Mouse (Mus musculus) midbrain, embryonic 14.5 days (tissue): ENCODE measurements around the gene Terf2ip. TPM values are rescaled to one million over a fixed set of nuclear protein-coding genes. Genes with fewer than 3 reads are reported as not detected.
A peak's percentile ranks its signal among the peaks of the same experiment; 100 is the strongest.

Experiments used
- ATAC-seq: fragments of 200-750 bp; cut with Nextera tagmentation; 2 replicates; pipeline ENCODE4 v1.8.0; 2017; ENCODE audit warnings: moderate number of reproducible peaks, moderate library complexity; ENCODE audit not compliant: low FRiP score, low TSS enrichment
- DNase-seq: peaks from one replicate; pipeline ENCODE4 v3.0.0-alpha.2; 2015
- H3K27ac ChIP-seq: fragments of 300-500 bp; sonication (generic); replicated peaks from 2 replicates; pipeline ENCODE4 v1.5.1; 2014; ENCODE audit warnings: mild to moderate bottlenecking, low read depth, low read length, moderate library complexity
- H3K27me3 ChIP-seq: fragments of 300-500 bp; sonication (generic); 2 replicates; pipeline ENCODE4 v1.6.1; 2014; ENCODE audit warnings: low read length, control low read depth, mixed read lengths; ENCODE audit not compliant: control insufficient read depth, insufficient read depth
- H3K36me3 ChIP-seq: fragments of 300-500 bp; sonication (generic); 2 replicates; pipeline ENCODE4 v1.6.1; 2014; ENCODE audit warnings: low read length, control low read depth; ENCODE audit not compliant: control insufficient read depth, insufficient read depth
- H3K4me1 ChIP-seq: fragments of 300-500 bp; sonication (generic); 2 replicates; pipeline ENCODE4 v1.6.1; 2014; ENCODE audit warnings: mild to moderate bottlenecking, antibody characterized with exemption, low read length, control low read depth; ENCODE audit not compliant: control insufficient read depth, insufficient read depth
- H3K4me2 ChIP-seq: fragments of 300-500 bp; sonication (generic); 2 replicates; pipeline ENCODE4 v1.6.1; 2014; ENCODE audit warnings: mild to moderate bottlenecking, low read length, moderate library complexity
- H3K4me3 ChIP-seq: fragments of 300-500 bp; sonication (generic); replicated peaks from 2 replicates; pipeline ENCODE4 v1.5.1; 2014; ENCODE audit warnings: low read depth, low read length
- H3K9ac ChIP-seq: fragments of 300-500 bp; sonication (generic); replicated peaks from 2 replicates; pipeline ENCODE4 v1.6.1; 2014; ENCODE audit warnings: mild to moderate bottlenecking, low read length, moderate library complexity
- H3K9me3 ChIP-seq: fragments of 300-500 bp; sonication (generic); 2 replicates; pipeline ENCODE4 v1.6.1; 2016; ENCODE audit warnings: low read length, control low read depth, mixed read lengths; ENCODE audit not compliant: control insufficient read depth
- WGBS: fragments of 180-500 bp; shearing (Covaris S2); extraction: QIAGEN DNeasy Blood & Tissue Kit; methylation state at CpG from one replicate; pipeline ENCODE4 v1.1.7; 2014; 5-methylcytosine and 5-hydroxymethylcytosine counted together
- polyA plus RNA-seq: library from polyadenylated mRNA; unstranded; fragments of >200 nt; fragmentation: Nextera tagmentation; extraction: Ambion mirVana; gene quantifications from 2 replicates; pipeline ENCODE4 v1.2.1, GENCODE M21; 2014

Gene Terf2ip
- 58.3 and 59.0 TPM in 2 replicates for polyA plus RNA-seq

DNA sequence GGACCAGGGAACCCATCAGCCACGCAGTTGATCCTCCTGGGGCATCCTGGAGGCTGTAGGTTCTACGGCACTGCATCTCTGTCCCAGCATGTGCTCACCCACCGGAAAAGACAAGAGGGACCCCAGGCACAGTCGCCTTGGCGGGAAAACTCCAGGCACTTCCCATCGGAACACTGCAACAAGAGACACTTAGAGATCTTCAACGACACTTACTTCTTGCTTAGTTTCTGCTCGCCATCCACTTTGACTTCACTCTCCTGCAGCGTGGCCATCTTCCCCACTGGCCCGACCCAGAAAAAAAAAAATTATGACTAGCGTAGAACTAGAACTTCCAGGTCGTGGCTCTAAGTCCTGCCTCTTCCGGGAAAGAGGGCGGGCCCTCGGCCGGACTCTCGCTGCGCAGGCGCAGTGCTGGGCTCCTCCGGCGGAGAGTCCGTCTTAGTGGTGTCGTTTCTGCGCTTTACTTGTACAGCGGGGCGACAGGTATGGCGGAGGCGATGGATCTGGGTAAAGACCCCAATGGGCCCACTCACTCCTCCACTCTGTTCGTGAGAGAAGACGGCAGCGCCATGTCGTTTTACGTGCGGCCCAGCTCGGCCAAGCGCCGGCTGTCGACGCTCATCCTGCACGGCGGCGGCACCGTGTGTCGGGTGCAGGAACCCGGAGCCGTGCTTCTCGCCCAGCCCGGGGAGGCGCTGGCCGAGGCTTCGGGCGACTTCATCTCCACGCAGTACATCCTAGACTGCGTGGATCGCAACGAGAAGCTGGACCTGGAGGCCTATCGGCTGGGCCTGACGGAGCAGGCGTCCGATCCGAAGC is at the start of gene Terf2ip, which contains the start of gene Kars:
Terf2ip (plus strand) TSS at position 402 of the 819 bp plus-strand sequence.
Kars (minus strand) TSS at position 327 of the 819 bp plus-strand sequence.
- peaks cover 15% of the 10 kb centered on the region for H3K4me1 ChIP-seq

DNA sequence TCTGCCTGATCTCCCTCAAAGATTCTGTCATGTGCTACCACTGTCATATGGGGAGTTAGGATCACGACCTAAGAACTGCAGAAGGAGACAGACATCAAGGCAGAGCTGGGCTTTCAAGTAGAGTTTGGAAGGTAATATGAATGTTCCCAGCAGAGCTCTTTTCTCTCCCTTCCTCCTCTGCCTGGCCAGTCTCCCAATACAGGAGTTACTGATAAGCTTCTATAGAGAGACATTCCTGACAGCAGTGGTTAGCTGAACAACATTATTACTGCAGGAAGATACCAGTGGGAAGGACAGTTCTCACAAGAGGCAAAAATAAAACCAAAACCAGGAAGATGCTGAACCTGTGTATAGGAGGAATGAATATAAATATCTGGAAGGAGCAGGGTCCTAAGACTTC is 48.6 kb upstream of the Terf2ip start:
- Histone ChIP-seq H3K27me3 (no peaks in the 10 kb centered on the region), H3K36me3 (peaks cover 21% of the 10 kb centered on the region), H3K9ac (no peak overlapping the region), H3K4me1 (no peaks in the 10 kb centered on the region), H3K27ac (no peak overlapping the region), H3K4me3 (no peak overlapping the region), H3K4me2 (no peak overlapping the region), H3K9me3 (no peaks in the 10 kb centered on the region)
- no peak for DNase-seq
- no peak for ATAC-seq
- WGBS = 68% methylated on average over 1 of the region's 1 CpGs

More for the DNA sequence above, at the start of gene Terf2ip, which contains the start of gene Kars:
- peak within 1 kb of the TSS; percentile 92 for H3K9ac ChIP-seq
- H3K4me3 ChIP-seq = peak within 1 kb of the TSS; percentile 97
- WGBS = under 1% methylated on average over 61 of the region's 61 CpGs
- peak within 1 kb of the TSS; percentile 64 for H3K4me2 ChIP-seq
- no peaks in the 10 kb centered on the region for H3K27me3 ChIP-seq
- peak within 1 kb of the TSS; percentile 84 for H3K27ac ChIP-seq
- peak; percentile 95 for ATAC-seq
- peaks cover 12% of the 10 kb centered on the region for H3K36me3 ChIP-seq
- H3K9me3 ChIP-seq = no peaks in the 10 kb centered on the region
- peak; percentile 98 for DNase-seq

DNA sequence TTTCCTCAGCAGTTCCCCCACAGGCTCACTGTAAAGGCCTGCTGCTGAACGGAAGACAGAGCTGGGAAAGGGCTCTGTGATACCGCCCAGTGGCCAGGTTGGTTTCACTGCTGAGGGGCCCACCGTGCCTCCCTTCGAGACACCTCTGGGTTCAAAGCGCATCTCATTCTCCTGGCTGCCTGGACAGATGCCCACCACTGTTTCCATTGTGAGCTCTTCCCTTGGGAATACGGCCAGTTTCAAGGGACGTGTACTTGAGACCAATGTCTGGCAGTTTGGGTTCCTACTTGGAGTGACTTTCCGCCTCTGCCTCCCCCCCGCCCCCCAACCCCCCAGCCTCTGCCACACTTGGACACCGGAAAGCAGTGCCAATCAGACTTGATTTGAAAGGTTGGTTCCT is 48.1 kb upstream of the Terf2ip start:
- Histone ChIP-seq H3K27ac (no peak overlapping the region), H3K4me1 (no peaks in the 10 kb centered on the region), H3K9me3 (no peaks in the 10 kb centered on the region), H3K27me3 (no peaks in the 10 kb centered on the region), H3K36me3 (peaks cover 22% of the 10 kb centered on the region), H3K4me2 (no peak overlapping the region), H3K4me3 (no peak overlapping the region), H3K9ac (no peak overlapping the region)
- no peak for DNase-seq
- no peak for ATAC-seq
- 63% methylated on average over 10 of the region's 10 CpGs for WGBS

- Histone ChIP-seq H3K4me2 (no peak overlapping the region), H3K27me3 (no peaks in the 10 kb centered on the region), H3K4me3 (no peak overlapping the region), H3K27ac (no peak overlapping the region), H3K36me3 (peaks cover 23% of the 10 kb centered on the region), H3K4me1 (no peaks in the 10 kb centered on the region), H3K9me3 (no peaks in the 10 kb centered on the region), H3K9ac (no peak overlapping the region)
- DNase-seq = no peak
- no peak for ATAC-seq
- 76% methylated on average over 4 of the region's 4 CpGs for WGBS
Measured at GRCm38 (mm10) chr8:111963546-111963945, 47.7 kb upstream of the Terf2ip start.

GRCm38 (mm10) chr8:111964351-111964750 is 46.8 kb upstream of the Terf2ip start:
- no peak overlapping the region for H3K4me3 ChIP-seq
- H3K9me3 ChIP-seq = no peaks in the 10 kb centered on the region
- no peaks in the 10 kb centered on the region for H3K27me3 ChIP-seq
- 72% methylated on average over 5 of the region's 5 CpGs for WGBS
- ATAC-seq (no peak), DNase-seq (no peak)
- no peak overlapping the region for H3K27ac ChIP-seq
- H3K4me2 ChIP-seq = no peak overlapping the region
- no peak overlapping the region for H3K9ac ChIP-seq
- no peaks in the 10 kb centered on the region for H3K4me1 ChIP-seq
- H3K36me3 ChIP-seq = peaks cover 17% of the 10 kb centered on the region

DNA sequence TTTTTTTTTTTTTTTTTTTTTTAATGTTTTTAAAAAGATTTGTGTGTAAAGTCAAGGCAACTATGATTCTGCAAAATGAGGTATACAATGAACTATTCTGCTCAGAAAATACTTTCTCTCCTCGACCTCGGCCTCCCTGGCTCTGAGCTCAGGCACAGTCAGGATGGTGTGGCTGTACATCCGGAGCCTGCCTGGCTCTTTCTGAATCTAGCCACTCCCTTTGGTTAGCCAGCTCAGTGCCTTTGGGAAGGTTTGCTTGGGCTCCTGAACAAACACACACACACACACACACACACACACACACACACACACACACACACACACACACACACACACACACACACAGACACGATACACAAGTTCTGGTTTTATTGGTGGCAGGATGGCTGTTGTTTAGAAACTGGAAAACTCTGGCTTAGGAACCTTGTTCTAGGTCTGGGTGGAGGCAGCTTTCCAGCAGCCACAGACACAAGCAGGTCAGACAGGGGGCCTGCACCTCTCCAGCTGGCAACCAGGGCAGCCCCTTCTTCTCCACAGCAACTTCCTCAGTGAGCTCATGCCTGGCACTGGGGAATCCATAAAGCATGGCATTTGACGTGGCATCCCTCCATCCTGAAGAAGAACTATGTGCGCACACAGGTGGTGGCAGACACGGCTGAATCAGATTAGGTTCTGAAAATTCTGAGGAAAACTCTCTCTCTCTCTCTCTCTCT is 46.2 kb upstream of the Terf2ip start:
- 86% methylated on average over 7 of the region's 7 CpGs for WGBS
- no peak overlapping the region for H3K9ac ChIP-seq

DNA sequence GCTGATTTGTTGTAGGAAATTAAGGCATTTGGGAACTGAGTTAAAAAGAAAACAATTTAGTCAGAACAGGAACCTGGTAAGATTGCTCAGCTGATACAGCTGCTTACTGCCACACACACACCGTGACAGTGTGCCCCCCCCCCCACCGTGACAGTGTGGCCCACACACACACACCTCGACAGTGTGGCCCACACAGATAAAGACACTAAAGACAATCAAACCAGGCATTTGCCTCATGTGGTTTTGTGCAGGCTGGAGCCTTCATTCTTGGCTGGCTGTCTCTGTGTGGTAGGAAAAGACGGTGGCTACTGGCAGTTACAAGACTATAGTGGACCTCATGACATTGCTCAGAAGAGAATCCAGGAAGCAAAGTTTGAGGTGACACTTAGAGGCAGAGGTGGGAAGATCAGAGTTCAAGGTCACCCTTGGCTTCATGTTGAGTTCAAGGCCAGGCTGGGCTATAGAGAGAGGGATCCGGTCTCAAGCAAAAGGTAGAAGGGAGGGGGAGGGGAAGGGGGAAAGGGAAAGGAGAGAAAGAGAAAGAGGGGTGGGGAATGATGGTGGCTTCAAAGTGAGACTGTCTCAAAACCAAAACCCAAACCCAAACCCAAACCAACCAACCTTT is 43.8 kb upstream of the Terf2ip start:
- H3K36me3 ChIP-seq = peaks cover 9% of the 10 kb centered on the region; the same call in 1 of the 2 replicates
- H3K4me1 ChIP-seq = no peaks in the 10 kb centered on the region
- H3K9me3 ChIP-seq = no peaks in the 10 kb centered on the region
- no peak overlapping the region for H3K4me3 ChIP-seq
- ATAC-seq (no peak), DNase-seq (no peak)
- no peak overlapping the region for H3K4me2 ChIP-seq
- no peak overlapping the region for H3K27ac ChIP-seq
- no peak overlapping the region for H3K9ac ChIP-seq
- 90% methylated on average over 5 of the region's 5 CpGs for WGBS
- H3K27me3 ChIP-seq = no peaks in the 10 kb centered on the region

More for the DNA sequence above, 46.2 kb upstream of the Terf2ip start:
- H3K27ac ChIP-seq = no peak overlapping the region
- no peak overlapping the region for H3K4me2 ChIP-seq
- ATAC-seq (no peak), DNase-seq (no peak)
- no peaks in the 10 kb centered on the region for H3K9me3 ChIP-seq
- H3K4me1 ChIP-seq = no peaks in the 10 kb centered on the region
- no peak overlapping the region for H3K4me3 ChIP-seq
- H3K27me3 ChIP-seq = no peaks in the 10 kb centered on the region
- peaks cover 14% of the 10 kb centered on the region for H3K36me3 ChIP-seq

GRCm38 (mm10) chr8:111968541-111968940 is 42.7 kb upstream of the Terf2ip start:
- no peak for DNase-seq

More at GRCm38 (mm10) chr8:111968541-111968940, 42.7 kb upstream of the Terf2ip start:
- Histone ChIP-seq H3K27me3 (no peaks in the 10 kb centered on the region), H3K4me1 (no peaks in the 10 kb centered on the region), H3K27ac (no peak overlapping the region), H3K4me2 (no peak overlapping the region), H3K4me3 (no peak overlapping the region), H3K9me3 (no peaks in the 10 kb centered on the region), H3K36me3 (peaks cover 9% of the 10 kb centered on the region; the same call in 1 of the 2 replicates), H3K9ac (no peak overlapping the region)
- ATAC-seq = no peak
- 77% methylated on average over 10 of the region's 10 CpGs for WGBS
